Mouse (Mus musculus): Measurements from ENCODE around the gene Calm3.

Calm3 gene

DNA sequence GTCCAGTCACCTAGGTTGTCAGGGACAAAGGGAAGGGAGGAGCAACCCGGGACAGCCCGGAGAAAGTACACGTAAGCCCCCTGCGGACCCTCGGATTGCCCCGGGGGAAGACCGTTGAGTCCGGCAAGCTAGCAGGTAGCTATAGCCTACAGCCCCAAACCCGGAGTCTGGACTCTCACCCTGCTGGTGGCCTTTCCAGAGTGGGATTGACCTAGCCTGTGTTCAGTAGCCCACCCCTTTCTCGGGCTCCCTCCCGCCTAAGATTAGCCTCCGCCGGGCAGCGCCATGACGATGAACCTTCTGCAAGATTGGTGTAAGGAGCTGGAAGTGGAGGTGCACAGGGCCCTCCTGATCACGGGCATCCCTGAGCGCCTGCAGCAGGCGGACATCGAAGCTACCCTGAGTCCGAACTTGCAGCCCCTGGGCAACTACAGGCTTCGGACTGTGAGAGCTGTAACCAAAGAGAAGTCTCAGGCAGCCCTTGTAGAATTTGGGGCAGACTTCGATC is 20.9 kb upstream of the Calm3 start:
- in situ Hi-C loops (cut with MboI; ENCODE audit: unreplicated experiment in 2 of 2), result loop anchor here in 1 of 2 experiments (25.0 kb wide), 1 partner anchor 1942 kb away; no protein-coding TSS in a partner anchor

DNA sequence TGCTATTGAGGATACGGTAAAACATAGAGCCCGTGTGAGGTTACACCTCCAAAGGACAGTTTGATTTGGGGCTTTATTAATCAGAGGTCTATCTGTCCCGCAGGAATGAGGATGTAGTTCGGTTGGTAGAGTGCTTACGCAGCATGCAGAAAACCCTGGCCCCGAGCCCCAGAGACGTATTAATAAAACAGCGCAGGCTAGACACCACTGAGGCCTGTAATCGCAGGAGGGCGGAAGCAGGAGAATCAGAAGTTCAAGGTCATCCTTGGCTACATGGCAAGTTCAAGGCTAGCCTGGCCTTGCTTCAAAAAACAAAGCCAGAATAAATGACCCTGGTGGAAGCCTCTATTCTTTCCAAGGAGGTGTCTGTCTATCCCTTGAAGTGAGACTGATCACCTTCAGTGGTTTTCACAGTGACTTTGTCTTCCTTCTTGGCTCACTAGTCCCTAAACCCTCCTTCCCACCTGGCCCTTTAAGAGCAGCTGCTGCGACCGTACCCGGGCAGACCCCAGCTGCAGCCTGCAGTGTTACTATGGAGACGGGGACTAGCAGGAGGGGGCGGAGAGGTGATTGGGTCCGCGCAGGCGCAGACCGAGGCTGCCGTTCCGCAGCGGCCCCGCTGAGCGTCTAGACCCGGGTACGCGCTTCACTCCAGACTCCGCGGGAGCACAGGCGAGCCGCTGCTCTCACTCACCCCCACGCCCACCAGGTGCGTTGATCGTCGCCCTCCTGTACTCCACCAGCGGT is 20.3 kb upstream of the Calm3 start, which contains the start of gene Pnmal2:
Pnmal2 (plus strand) TSS at position 622 of the 747 bp plus-strand sequence.
- in situ Hi-C loops (cut with MboI; ENCODE audit: unreplicated experiment in 2 of 2), result loop anchor here in 1 of 2 experiments (25.0 kb wide), 1 partner anchor 1943 kb away; no protein-coding TSS in a partner anchor

DNA sequence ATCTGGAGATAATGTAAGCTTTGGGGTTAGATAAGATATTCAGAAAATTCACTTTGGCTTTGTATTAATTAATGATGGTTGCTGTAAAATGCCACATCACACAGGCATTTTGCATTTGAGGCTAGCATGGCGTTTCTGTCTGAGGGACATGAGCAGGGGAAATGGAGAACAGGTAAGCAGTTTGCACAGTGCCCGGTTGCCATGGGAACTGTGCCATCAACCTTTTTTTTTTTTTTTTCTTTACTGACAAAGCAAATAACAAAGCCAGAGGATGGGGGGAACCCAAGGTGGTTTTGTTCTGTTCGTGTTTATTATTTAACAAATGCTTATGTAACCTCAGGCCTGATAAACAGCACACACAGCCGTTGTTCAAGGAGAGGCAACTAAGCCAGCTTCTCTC is 18.9 kb upstream of the Calm3 start:
- in situ Hi-C loops (cut with MboI; ENCODE audit: unreplicated experiment in 2 of 2), result loop anchor here in 1 of 2 experiments (25.0 kb wide), 1 partner anchor 1944 kb away; no protein-coding TSS in a partner anchor

GRCm38 (mm10) chr7:16940292-16940691 is 16.4 kb upstream of the Calm3 start:
- in situ Hi-C loops (cut with MboI; ENCODE audit: unreplicated experiment in 2 of 2), result loop anchor here in 1 of 2 experiments (25.0 kb wide), 1 partner anchor 1947 kb away; no protein-coding TSS in a partner anchor

DNA sequence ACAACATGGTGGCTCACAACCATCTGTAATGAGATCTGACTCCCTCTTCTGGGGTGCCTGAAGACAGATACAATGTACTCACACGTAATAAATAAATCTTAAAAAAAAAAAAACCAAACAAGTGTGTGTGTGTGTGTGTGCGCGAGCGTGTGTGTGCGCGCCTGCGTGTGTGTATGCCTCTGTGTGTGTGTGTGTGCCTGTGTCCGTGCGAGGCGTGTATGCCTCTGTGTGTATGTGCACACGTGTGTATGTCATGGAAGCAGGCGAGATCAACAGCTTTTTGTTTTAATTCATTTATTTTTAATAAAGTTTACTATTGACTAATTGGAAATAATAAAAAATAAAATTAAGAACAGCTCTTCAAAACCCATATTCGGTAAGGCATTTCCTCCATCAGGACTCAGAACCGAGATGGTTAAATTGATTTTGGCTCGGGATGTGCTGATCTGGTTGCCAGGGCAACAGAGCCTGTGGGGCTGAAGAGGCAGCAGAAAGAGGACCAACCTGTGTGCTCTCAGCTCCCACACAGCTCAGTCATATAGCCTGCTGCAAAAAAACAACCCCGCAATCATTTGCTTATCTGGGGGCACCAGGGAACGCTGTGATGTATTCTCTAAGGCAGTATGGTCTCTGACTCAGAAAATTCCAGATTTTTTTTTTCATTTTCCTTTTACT is 14.3 kb upstream of the Calm3 start:
- in situ Hi-C loops (cut with MboI; ENCODE audit: unreplicated experiment in 2 of 2), result loop anchor here in 1 of 2 experiments (10.0 to 25.0 kb wide), 3 partner anchors 57 to 1949 kb away; partner anchors contain the start of gene Ccdc8

- in situ Hi-C loops (cut with MboI; ENCODE audit: unreplicated experiment in 2 of 2), result loop anchor here in 1 of 2 experiments (10.0 to 25.0 kb wide), 3 partner anchors 57 to 1950 kb away; partner anchors contain the start of gene Ccdc8
Measured at GRCm38 (mm10) chr7:16937312-16937711, 13.4 kb upstream of the Calm3 start.

- in situ Hi-C loops (cut with MboI; ENCODE audit: unreplicated experiment in 2 of 2), result loop anchor here (5.0 to 25.0 kb wide), 4 partner anchors 62 to 1954 kb away; partner anchors contain the start of gene Ccdc8 (in 1 of the 2)
Measured at GRCm38 (mm10) chr7:16932704-16933577, 9.0 kb upstream of the Calm3 start.

GRCm38 (mm10) chr7:16931968-16932627 is 8.2 kb upstream of the Calm3 start:
- in situ Hi-C loops (cut with MboI; ENCODE audit: unreplicated experiment in 2 of 2), result loop anchor here (5.0 to 25.0 kb wide), 4 partner anchors 63 to 1955 kb away; partner anchors contain the start of gene Ccdc8 (in 1 of the 2)

DNA sequence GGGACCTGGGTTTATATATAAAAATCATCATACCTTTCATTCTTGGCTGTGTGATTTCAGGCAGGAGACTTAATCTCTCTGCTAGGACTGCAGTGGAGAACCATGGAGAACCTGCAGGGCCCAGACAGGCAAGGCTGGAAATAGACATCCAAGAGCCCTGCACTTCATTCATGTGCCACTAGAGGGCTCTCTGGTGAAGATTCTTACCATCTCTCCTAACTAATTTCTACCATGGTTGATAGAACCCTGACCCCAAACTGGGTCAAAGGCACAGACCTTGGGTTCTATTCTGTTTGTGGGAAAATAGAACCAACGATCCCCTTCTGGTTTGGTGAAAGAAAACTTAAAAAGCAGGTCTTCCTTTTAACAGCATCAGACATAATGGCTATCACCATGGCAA is 6.9 kb upstream of the Calm3 start:
- in situ Hi-C loops (cut with MboI; ENCODE audit: unreplicated experiment in 2 of 2), result loop anchor here (5.0 to 25.0 kb wide), 4 partner anchors 64 to 1956 kb away; partner anchors contain the start of gene Ccdc8 (in 1 of the 2)

DNA sequence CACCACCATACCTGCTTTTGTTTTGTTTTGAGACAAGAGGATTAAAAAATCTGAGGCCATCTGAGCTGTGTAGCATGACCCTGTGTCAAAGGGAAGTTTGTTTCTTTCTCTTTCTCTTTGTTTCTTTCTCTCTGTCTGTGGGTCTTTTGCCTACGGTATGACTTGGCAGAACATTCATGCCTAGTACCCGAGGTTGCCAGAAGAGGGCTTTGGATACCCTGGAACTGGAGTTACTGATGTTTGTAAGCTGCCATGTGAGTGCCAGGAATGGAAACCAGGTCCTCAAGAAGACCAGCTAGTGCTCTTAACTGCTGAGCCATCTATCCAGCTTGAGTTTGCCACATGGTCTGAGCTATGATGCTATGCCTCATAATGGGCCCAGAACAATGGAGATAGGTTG is 4.4 kb upstream of the Calm3 start:
- in situ Hi-C loops (cut with MboI; ENCODE audit: unreplicated experiment in 2 of 2), result loop anchor here in 1 of 2 experiments (25.0 kb wide), 1 partner anchor 1959 kb away; no protein-coding TSS in a partner anchor

DNA sequence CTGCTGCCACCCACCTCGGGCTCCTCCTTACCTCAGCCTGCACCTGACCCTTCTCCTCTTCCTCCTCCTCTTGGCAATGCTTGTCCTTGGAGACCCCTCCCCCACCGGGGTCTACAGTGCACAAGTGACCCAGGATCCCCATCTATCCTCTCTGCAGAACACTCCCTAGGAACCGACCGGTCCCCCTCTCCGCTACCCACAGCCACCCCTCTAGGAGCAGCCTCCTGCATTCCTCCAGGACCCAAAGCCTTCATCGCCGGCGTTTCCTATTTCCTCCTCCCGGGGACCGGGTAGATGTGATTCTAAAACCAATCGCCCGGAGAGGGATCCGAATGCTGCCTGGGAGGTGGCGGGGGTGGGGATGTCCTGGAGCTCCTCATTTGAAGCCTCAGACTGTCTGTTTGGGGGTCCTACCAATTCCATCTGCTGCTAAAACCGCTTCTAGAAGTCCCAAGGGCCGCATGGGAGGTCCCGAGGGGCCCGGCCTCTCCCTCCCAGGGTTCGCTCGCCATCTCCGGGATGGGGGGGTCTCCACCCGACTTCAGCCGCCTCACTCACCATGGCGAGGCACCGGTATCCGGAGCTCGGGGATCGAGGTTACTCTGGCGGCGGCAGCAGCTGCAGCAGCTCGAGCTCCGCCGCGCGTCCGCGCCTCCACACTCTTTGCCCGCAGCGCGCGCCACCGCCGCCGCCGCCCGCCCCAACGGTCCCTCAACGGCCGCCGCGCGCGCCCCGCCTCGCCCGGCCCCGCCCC is 454 bp downstream of the Calm3 start:
- in situ Hi-C loops (cut with MboI; ENCODE audit: unreplicated experiment in 2 of 2), result loop anchor here (5.0 kb wide), 2 partner anchors 46 to 51 kb away; partner anchors contain the start of gene Dact3 (in 1 of the 2)

DNA sequence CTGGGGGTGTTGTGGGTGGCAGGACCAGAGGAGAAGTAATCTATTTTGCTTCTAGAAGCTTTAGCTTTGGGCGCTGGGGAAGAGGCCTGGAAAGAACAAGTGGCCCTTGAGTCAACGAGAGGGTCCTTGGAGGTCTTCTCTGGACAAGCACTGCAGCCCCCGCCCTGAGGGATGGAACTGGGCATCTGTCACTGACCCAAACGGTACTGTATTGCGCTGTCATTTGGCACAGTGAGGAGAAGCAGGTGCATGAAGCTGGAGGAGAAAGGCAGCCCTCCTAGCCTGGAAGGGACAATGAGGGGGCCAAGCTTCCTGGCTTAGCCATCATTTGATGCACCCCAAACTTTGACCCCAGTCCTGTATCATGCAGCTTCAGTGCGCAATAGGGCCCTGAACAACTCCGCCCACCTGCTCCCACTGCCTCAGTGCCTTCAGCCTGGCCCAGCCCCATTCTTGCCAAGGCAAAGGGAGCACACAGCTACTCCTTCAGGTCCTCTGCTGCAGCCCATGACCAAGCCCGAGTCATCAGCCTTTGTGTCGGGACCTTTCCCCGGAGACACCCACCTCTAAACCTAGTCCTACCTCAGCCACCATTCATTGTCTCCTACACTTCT is 1.4 kb downstream of the Calm3 start:
- in situ Hi-C loops (cut with MboI; ENCODE audit: unreplicated experiment in 2 of 2), result loop anchor here (5.0 kb wide), 2 partner anchors 45 to 50 kb away; partner anchors contain the start of gene Dact3 (in 1 of the 2)

DNA sequence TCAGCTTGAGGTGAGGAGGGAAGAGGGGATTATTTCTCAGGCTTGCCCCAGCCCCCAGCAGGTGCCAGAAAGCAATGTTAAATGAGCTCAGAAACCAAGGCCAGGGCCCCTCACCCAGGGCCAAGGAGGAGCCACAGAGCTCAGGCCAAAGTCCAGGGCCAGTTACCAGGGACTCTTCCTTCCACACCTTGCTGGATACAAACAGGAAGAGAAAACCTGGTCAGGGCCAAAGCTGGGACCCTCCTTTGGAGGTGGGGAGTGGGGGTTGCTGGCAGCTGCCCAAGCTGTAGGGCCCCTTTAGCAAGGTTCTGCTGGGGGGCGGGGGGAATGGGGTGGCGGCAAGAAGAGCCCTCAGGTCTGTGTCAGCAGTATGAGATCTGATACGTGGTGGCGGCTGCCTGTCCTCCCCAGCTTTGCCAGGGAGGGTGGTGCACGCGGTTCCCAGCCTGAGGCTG is 2.0 kb downstream of the Calm3 start:
- in situ Hi-C loops (cut with MboI; ENCODE audit: unreplicated experiment in 2 of 2), result loop anchor here (5.0 kb wide), 2 partner anchors 45 to 50 kb away; partner anchors contain the start of gene Dact3 (in 1 of the 2)

- in situ Hi-C loops (cut with MboI; ENCODE audit: unreplicated experiment in 2 of 2), result loop anchor here (5.0 kb wide), 2 partner anchors 44 to 49 kb away; partner anchors contain the start of gene Dact3 (in 1 of the 2)
Measured at GRCm38 (mm10) chr7:16920818-16921791, 2.8 kb downstream of the Calm3 start.

DNA sequence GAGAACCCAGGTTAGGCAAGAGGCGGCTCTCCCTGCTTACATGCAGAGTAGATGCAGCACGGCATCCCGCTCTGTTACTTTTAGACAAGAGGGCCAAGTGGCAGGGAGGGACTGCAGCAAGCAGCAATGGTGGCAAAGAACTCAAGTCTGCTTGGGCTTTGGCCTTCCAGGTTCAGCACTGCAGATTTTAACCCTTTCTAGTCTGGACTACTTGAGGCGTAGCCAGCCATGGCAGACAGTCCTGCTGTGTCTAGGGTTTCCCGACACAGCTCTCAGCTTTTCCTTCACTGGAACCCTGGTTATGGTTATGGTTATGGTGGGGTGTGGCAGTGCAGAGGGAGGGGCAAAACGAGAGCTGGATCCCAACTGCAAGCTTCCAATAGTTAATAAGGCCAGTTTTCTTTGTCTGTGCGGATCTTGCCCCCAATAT is 3.7 kb downstream of the Calm3 start:
- in situ Hi-C loops (cut with MboI; ENCODE audit: unreplicated experiment in 2 of 2), result loop anchor here (5.0 kb wide), 2 partner anchors 43 to 48 kb away; partner anchors contain the start of gene Dact3 (in 1 of the 2)

All from v-Abl transformed pro-B cells (cell line).